Mouse (Mus musculus) lung, adult 2 months (tissue): Measurements from ENCODE around the gene Tmem45a.

Experiments
- CTCF ChIP-seq: fragments of 200-500 bp; IDR thresholded peaks from 2 replicates; pipeline ENCODE4 v1.5.1; 2011; ENCODE audit warnings: mild to moderate bottlenecking, low read length, control low read depth; ENCODE audit not compliant: insufficient read depth
- POLR2A ChIP-seq: fragments of 200-500 bp; IDR thresholded peaks from 2 replicates; pipeline ENCODE4 v1.6.1; 2011; ENCODE audit warnings: low read depth, mild to moderate bottlenecking, control low read depth, low read length, borderline replicate concordance; ENCODE audit errors: extremely low read depth

DNA sequence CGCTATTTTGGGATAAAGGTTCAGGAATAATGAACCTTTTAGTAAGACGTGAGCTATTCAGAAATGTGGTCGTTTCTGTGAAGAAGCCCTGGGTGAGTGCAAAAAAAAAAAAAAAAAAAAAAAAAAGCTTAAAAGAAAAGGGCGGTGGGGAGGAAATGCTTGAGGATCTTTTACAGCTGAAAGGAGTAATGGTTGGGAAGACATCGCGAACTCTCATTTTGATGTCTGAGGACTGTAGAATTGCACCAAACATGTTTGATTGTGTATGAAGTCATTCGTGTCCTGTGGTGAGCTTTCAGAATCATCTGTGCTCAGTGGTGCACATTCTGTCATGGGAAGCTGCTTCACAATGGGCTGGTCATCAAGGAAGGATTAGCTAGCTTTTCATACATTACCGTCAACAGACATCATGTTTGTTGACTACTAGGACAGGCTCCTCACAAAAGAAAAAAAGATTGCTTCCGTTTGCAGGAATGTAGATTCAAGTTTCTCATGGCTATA is 700 bp upstream of the Tmem45a start:
- TF ChIP-seq CTCF (no peak), POLR2A (no peak)
